Mouse (Mus musculus) testis, adult 2 months (tissue): Measurements from ENCODE around the gene G6pc3.

Experiments
- CTCF ChIP-seq: fragments of 200-500 bp; IDR thresholded peaks from 2 replicates; pipeline ENCODE4 v1.5.1; 2012; ENCODE audit warnings: low read depth, mild to moderate bottlenecking, inconsistent platforms, low read length, moderate library complexity; ENCODE audit not compliant: control insufficient read depth, insufficient read depth, insufficient replicate concordance
- POLR2A ChIP-seq: fragments of 200-500 bp; IDR thresholded peaks from 2 replicates; pipeline ENCODE4 v1.6.1; 2012; ENCODE audit warnings: low read depth, mild to moderate bottlenecking, inconsistent platforms, low read length, moderate library complexity; ENCODE audit not compliant: control insufficient read depth

GRCm38 (mm10) chr11:102241246-102241645, 51.8 kb downstream of the G6pc3 start:
- TF ChIP-seq POLR2A: no peak
- no peak for TF ChIP-seq CTCF
